Mouse (Mus musculus): ENCODE data around the gene Fam76b. TPM values are rescaled to one million over a fixed set of nuclear protein-coding genes. Genes with fewer than 3 reads are reported as not detected.

Gene Fam76b
- polyA plus RNA-seq, 1 experiment from 2014 or later, result 22.2 TPM

DNA sequence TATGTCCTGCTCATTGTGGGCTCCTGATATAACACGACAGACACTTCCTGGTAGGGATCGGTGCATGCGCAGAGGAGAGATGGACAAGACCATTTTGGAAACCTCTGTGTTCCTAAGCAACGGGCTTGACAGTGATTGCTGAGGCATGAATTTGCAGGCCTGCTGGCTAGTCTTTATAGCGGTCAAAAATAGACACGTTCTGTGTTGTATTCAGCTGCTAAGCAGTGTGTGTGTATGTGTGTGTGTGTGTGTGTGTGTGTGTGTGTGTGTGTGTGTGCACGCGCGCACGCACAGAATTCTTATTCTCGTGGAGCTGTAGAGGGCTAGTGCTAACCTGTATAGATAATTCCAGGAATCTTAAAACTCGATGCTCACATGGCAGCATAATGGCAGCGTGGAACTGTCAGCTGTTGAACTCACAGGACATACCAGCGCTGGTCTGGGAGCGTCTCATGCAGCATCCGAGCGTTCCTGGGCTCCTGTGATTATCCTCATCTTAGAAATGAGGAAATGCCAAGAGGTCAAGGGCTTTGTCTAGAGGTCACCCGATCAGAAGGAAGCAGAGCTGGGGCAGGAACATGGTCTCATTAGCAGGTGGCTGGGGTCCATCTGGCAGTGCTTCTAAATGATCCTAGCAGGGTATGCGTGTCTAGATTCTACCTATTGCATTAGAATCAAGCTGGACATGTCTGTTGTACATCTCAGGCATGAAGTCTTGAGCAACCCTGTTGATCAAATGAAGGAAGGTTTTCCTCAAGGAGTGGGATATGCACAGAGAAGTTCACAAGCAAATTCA lies 71.2 kb downstream of the Fam76b start:
- Histone ChIP-seq H3K9ac (no peak overlapping the region), H3K9me3 (no peaks in the 10 kb centered on the region), H3K27ac (no peak overlapping the region), H3K4me2 (no peak overlapping the region), H3K27me3 (replicated peaks) (no peaks in the 10 kb centered on the region), H3K4me1 (no peaks in the 10 kb centered on the region), H3K36me3 (no peaks in the 10 kb centered on the region), H3K4me3 (replicated peaks) (no peak overlapping the region)
- WGBS, result 65% methylated on average over 19 of the region's 19 CpGs
- ATAC-seq (ENCODE audit: insufficient read depth, low FRiP score, low read depth), result no peak; the same call in 1 of the 2 replicates

DNA sequence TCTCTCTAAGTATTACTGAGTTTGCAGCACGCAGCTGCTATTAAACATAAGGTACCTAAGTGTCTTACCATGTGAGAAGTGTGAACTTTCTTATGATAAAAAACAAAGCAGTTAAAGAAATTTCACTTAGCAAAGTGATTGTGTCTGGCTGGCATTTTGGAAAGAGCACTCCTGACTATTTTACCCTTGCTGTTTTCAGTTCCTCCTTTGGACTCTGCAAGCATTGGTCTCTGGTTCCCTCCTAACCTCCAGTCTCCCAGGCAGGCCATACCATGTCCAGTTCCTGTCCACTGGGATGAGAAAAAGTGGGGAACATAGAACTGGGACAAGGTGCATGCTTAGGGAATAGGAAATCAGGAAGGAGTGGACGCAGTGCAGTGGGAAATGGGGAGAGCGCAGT lies 74.5 kb downstream of the Fam76b start:
- WGBS, result 93% methylated on average over 3 of the region's 3 CpGs
- H3K27ac ChIP-seq, result no peak overlapping the region
- no peaks in the 10 kb centered on the region for H3K36me3 ChIP-seq
- no peaks in the 10 kb centered on the region for H3K9me3 ChIP-seq
- H3K27me3 ChIP-seq (replicated peaks), result no peaks in the 10 kb centered on the region
- H3K4me2 ChIP-seq, result no peak overlapping the region
- H3K4me1 ChIP-seq, result no peaks in the 10 kb centered on the region
- H3K4me3 ChIP-seq (replicated peaks), result no peak overlapping the region
- H3K9ac ChIP-seq, result no peak overlapping the region
- no peak for ATAC-seq (ENCODE audit: insufficient read depth, low FRiP score, low read depth)

DNA sequence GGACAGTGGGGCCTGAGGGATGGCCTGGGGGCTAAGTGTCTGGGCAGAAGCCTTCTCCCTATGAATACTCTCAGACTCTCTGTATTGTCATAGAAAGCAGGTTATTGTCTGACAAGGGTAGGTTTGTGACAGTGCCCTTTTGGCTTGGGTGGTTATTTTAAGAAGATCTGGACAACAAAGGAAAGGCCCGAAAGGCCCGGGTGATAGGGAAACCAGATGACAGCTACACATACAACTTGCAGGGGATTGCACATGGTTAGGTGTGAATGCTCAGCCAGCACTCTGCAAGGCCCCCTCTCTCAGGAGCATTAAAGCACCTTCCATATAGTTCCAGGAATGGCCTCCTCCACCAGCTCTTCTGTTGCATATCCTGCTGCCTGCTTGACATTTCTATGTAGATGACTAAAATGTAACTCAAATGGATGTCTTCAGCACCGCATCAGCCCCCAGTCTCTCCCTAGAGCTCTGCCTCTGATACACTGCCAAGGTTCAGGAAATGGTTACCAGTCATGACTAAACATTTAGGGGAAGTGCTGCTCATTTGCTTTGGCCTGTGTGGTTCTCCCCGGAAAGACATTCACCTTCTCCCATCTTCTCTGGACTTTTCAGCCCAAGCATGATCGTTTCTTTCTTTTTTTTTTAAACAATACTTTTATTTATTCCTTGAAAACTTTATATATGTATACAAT lies 76.7 kb downstream of the Fam76b start:
- Histone ChIP-seq H3K4me2 (no peak overlapping the region), H3K36me3 (no peaks in the 10 kb centered on the region), H3K4me3 (replicated peaks) (no peak overlapping the region), H3K9ac (no peak overlapping the region), H3K27me3 (replicated peaks) (no peaks in the 10 kb centered on the region), H3K4me1 (no peaks in the 10 kb centered on the region), H3K27ac (no peak overlapping the region), H3K9me3 (no peaks in the 10 kb centered on the region)
- no peak for ATAC-seq (ENCODE audit: insufficient read depth, low FRiP score, low read depth)
- WGBS, result 80% methylated on average over 5 of the region's 5 CpGs

Other genes with a start within 250 kb of the Fam76b start
- 67.3 and 73.1 TPM in 2 replicates for gene Mtmr2, start 79.3 kb upstream of the Fam76b start, polyA plus RNA-seq (2015; fragmentation: Nextera tagmentation; extraction: Ambion mirVana)
- 46.4 and 51.8 TPM in 2 replicates for gene Cep57, start 609 bp upstream of the Fam76b start, polyA plus RNA-seq (2015; fragmentation: Nextera tagmentation; extraction: Ambion mirVana)